Mouse (Mus musculus) liver, embryonic 14.5 days (tissue): ENCODE measurements around the gene Ppp1r12b. TPM values are rescaled to one million over a fixed set of nuclear protein-coding genes. Genes with fewer than 3 reads are reported as not detected.
A peak's percentile ranks its signal among the peaks of the same experiment; 100 is the strongest.

Source experiments
- ATAC-seq: fragments of 200-750 bp; cut with Nextera tagmentation; 2 replicates; pipeline ENCODE4 v1.8.0; 2017; ENCODE audit warnings: moderate number of reproducible peaks, mild to moderate bottlenecking, moderate library complexity; ENCODE audit not compliant: insufficient read depth
- DNase-seq, 3 experiments: peaks; one replicate each; pipeline ENCODE4 v3.0.0-alpha.2; 2012 to 2013; ENCODE audit warnings: low read depth in 3 of 3, low spot score in 3 of 3
- H3K27ac ChIP-seq: fragments of 300-500 bp; sonication (generic); 2 replicates; pipeline ENCODE4 v1.5.1; 2014; ENCODE audit warnings: moderate library complexity, mild to moderate bottlenecking, control low read depth, inconsistent platforms
- H3K27me3 ChIP-seq: fragments of 300-500 bp; sonication (generic); 2 replicates; pipeline ENCODE4 v1.6.1; 2014; ENCODE audit warnings: mild to moderate bottlenecking, low read length, moderate library complexity; ENCODE audit not compliant: control insufficient read depth, insufficient read depth
- H3K36me3 ChIP-seq: fragments of 300-500 bp; sonication (generic); replicated peaks from 2 replicates; pipeline ENCODE4 v1.6.1; 2014; ENCODE audit warnings: low read depth; ENCODE audit not compliant: control insufficient read depth, insufficient read depth
- H3K4me1 ChIP-seq, 2 experiments: fragments of 200-500 bp in 1 of 2; fragments of 300-500 bp in 1 of 2; sonication (generic) in 1 of 2; replicated peaks; 2 replicates each; pipeline ENCODE4 v1.6.1; 2012 to 2014; ENCODE audit warnings: antibody characterized with exemption in 1 of 2, inconsistent platforms in 1 of 2, low read length in 1 of 2; ENCODE audit not compliant: control insufficient read depth in 2 of 2, insufficient read depth in 2 of 2
- H3K4me2 ChIP-seq: fragments of 300-500 bp; sonication (generic); 2 replicates; pipeline ENCODE4 v1.6.1; 2014; ENCODE audit warnings: low read depth, mild to moderate bottlenecking, control low read depth, moderate library complexity
- H3K4me3 ChIP-seq, 2 experiments: fragments of 200-500 bp in 1 of 2; fragments of 300-500 bp in 1 of 2; sonication (generic) in 1 of 2; 2 replicates each; pipeline ENCODE4 v1.5.1; 2012 to 2014; ENCODE audit warnings: low read depth in 2 of 2, low read length in 2 of 2, mild to moderate bottlenecking in 2 of 2, control low read depth in 1 of 2, inconsistent platforms in 1 of 2, moderate library complexity in 1 of 2; ENCODE audit not compliant: insufficient read depth in 1 of 2
- H3K9ac ChIP-seq: fragments of 300-500 bp; sonication (generic); replicated peaks from 2 replicates; pipeline ENCODE4 v1.6.1; 2014; ENCODE audit warnings: mild to moderate bottlenecking, control low read depth, moderate library complexity
- H3K9me3 ChIP-seq: fragments of 300-500 bp; sonication (generic); 2 replicates; pipeline ENCODE4 v1.6.1; 2016; ENCODE audit warnings: low read length, mixed read lengths; ENCODE audit not compliant: control insufficient read depth
- CTCF ChIP-seq: IDR thresholded peaks from 2 replicates; pipeline ENCODE4 v1.5.1; 2016; ENCODE audit warnings: antibody characterized with exemption, low read depth, control low read depth
- EP300 ChIP-seq: IDR thresholded peaks from 2 replicates; pipeline ENCODE4 v1.6.1; 2016; ENCODE audit warnings: antibody characterized with exemption, low read depth
- WGBS: fragments of 180-500 bp; shearing (Covaris S2); extraction: QIAGEN DNeasy Blood & Tissue Kit; methylation state at CpG from one replicate; pipeline ENCODE4 v1.1.7; 2014; ENCODE audit not compliant: insufficient replicate concordance; 5-methylcytosine and 5-hydroxymethylcytosine counted together
- polyA plus RNA-seq, 2 experiments: library from polyadenylated mRNA; depleted of rRNA in 1 of 2; stranded (reverse) in 1 of 2; unstranded in 1 of 2; fragments of >200 nt; fragmentation: Nextera tagmentation in 1 of 2; extraction: Ambion mirVana in 1 of 2; gene quantifications; 2 replicates each; pipeline versions ENCODE4 v1.2.1 to v1.2.3; 2012 to 2014

The Ppp1r12b gene
- polyA plus RNA-seq, 2 experiments: 1.6 to 1.7 TPM

DNA sequence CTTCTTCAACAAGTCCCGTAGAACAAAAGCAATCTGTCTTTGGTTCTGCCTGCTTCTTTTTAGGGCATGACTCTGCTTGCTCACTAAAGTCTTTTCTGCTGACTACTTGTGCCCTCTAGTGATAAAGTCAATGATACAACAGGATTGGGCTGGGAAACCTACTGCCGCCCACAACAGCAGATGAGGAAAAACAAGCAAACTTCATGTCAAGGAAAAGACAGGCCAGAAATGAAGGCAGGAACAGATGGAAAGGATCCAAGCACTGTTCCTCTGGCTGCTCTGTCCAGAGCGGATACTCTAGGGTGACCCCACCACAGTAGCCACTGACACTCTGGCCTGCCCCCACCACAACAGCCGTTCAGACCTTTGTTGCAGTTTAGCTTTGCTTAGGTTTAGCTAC lies 126.1 kb downstream of the Ppp1r12b start:
- Histone ChIP-seq H3K27me3 (no peaks in the 10 kb centered on the region), H3K9me3 (no peaks in the 10 kb centered on the region), H3K36me3 (no peaks in the 10 kb centered on the region; the same call in 1 of the 2 replicates), H3K4me3 (no peak overlapping the region), H3K4me1 (no peaks in the 10 kb centered on the region), H3K4me2 (no peak overlapping the region), H3K27ac (no peak overlapping the region), H3K9ac (no peak overlapping the region)
- WGBS: 69% methylated on average over 4 of the region's 4 CpGs
- DNase-seq (no peak), ATAC-seq (no peak)
- peak; percentile 30; the same call in 1 of the 2 replicates for TF ChIP-seq CTCF
- TF ChIP-seq EP300: no peak

DNA sequence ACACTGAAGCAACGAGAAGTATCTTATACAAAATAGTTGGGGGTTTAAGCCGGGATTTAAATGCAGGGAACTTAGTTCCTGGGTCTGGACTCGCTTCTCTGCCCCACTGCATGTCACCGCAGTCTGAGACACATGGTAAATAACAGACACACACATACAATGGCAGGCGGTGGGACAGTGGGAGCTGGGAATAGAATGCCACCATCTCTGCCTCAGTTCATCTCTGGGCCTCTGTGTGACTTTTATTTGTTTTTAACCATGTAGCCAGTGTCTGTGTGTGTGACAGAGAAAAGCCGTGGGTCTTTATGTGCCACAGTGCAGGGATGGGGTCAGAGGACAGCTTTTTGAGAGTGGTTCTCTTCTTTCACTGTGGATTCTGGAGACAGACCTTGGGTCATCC lies 130.8 kb downstream of the Ppp1r12b start:
- H3K4me2 ChIP-seq: no peak overlapping the region
- H3K27me3 ChIP-seq: no peaks in the 10 kb centered on the region
- no peak overlapping the region for H3K9ac ChIP-seq
- DNase-seq: no peak
- WGBS: 73% methylated on average over 6 of the region's 6 CpGs
- TF ChIP-seq EP300: no peak
- no peak for TF ChIP-seq CTCF
- no peak for ATAC-seq
- no peaks in the 10 kb centered on the region for H3K9me3 ChIP-seq
- no peaks in the 10 kb centered on the region; the same call in 1 of the 2 replicates for H3K36me3 ChIP-seq
- H3K4me1 ChIP-seq: peaks cover 5 to 7% of the 10 kb centered on the region in 2 experiments
- no peak overlapping the region for H3K4me3 ChIP-seq
- no peak overlapping the region for H3K27ac ChIP-seq

DNA sequence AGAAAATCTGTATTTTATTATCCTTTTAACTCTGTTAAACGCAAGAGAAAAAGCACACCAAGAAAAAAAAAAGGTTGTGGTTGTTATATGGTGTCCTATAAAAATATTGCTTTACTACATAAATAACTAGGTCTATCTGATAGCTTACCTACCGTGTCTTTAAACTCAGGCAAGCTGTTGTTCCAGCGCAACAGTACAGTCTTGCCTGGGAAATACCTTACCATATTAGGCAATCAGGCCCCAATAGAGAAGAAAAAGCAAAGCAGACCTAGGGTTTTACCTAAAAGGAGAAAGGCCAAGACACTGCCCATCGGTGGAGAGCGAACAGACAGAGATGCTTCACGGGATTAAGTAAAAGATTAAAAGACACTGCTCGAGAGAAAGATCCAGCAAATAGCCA lies 131.9 kb downstream of the Ppp1r12b start:
- Histone ChIP-seq H3K4me1 (peaks cover 5 to 7% of the 10 kb centered on the region in 2 experiments), H3K9me3 (no peaks in the 10 kb centered on the region), H3K4me2 (no peak overlapping the region), H3K9ac (no peak overlapping the region), H3K4me3 (no peak overlapping the region), H3K36me3 (no peaks in the 10 kb centered on the region; the same call in 1 of the 2 replicates), H3K27ac (no peak overlapping the region), H3K27me3 (no peaks in the 10 kb centered on the region)
- 77% methylated on average over 7 of the region's 7 CpGs for WGBS
- DNase-seq: no peak
- TF ChIP-seq CTCF (no peak), EP300 (no peak)
- ATAC-seq: no peak

GRCm38 (mm10) chr1:134823323-134823722 lies 132.4 kb downstream of the Ppp1r12b start:
- TF ChIP-seq EP300: no peak
- no peak overlapping the region for H3K4me2 ChIP-seq
- no peak overlapping the region for H3K9ac ChIP-seq
- ATAC-seq (no peak), DNase-seq (no peak)
- WGBS: 78% methylated on average over 8 of the region's 8 CpGs
- no peak overlapping the region for H3K27ac ChIP-seq
- H3K9me3 ChIP-seq: no peaks in the 10 kb centered on the region
- no peak overlapping the region for H3K4me3 ChIP-seq
- H3K4me1 ChIP-seq: peaks cover 5 to 7% of the 10 kb centered on the region in 2 experiments
- no peaks in the 10 kb centered on the region; the same call in 1 of the 2 replicates for H3K36me3 ChIP-seq
- no peaks in the 10 kb centered on the region for H3K27me3 ChIP-seq

- H3K36me3 ChIP-seq: no peaks in the 10 kb centered on the region
- no peak overlapping the region for H3K27ac ChIP-seq
- TF ChIP-seq EP300: peak; percentile 59
- no peak for TF ChIP-seq CTCF
- no peaks in the 10 kb centered on the region for H3K9me3 ChIP-seq
- no peak overlapping the region for H3K4me3 ChIP-seq
- WGBS: 17% methylated on average over 3 of the region's 3 CpGs
- peak in 2 of 3 experiments; percentile 10 to 24 for DNase-seq
- peak; percentile 73 for ATAC-seq
- H3K4me1 ChIP-seq: peaks cover 20 to 22% of the 10 kb centered on the region in 2 experiments
- H3K27me3 ChIP-seq: no peaks in the 10 kb centered on the region
- H3K4me2 ChIP-seq: no peak overlapping the region
- no peak overlapping the region for H3K9ac ChIP-seq
Observed at GRCm38 (mm10) chr1:134820882-134821281, 134.9 kb downstream of the Ppp1r12b start.
